Mouse (Mus musculus): ENCODE data around the gene Trio. TPM values are rescaled to one million over a fixed set of nuclear protein-coding genes. Genes with fewer than 3 reads are reported as not detected.
A peak's percentile ranks its signal among the peaks of the same experiment; 100 is the strongest.

Gene Trio
- polyA plus RNA-seq, 1 experiment from 2014 or later: 39.5 TPM

DNA sequence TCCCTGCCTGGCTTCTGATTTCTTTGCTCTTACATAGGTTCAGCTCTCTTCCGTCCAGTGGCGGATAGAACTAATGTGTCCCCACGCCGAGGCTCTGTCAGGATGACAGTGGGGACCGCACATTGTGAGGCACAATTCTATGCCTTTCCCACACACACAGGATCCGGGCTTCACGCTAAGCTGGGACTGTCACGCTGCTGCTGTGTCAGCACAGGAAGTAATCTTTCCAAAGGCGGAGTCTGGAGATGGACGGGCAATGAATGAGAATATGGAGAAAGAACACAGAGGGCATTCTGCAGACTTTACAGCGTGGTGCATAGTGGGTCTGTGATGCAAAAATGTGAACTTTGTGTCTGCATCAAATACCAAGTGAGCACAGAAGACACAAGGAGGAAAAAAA, 246.2 kb downstream of the Trio start:
- peak overlapping the region; percentile 92 for H3K27ac ChIP-seq
- peaks cover 91% of the 10 kb centered on the region for H3K4me1 ChIP-seq (replicated peaks)
- peaks cover under 1% of the 10 kb centered on the region; the same call in 1 of the 2 replicates for H3K36me3 ChIP-seq
- no peak for ATAC-seq (ENCODE audit: low FRiP score)
- no peak overlapping the region for H3K4me3 ChIP-seq
- 30% methylated on average over 11 of the region's 11 CpGs for WGBS
- H3K9me3 ChIP-seq: no peaks in the 10 kb centered on the region
- no peaks in the 10 kb centered on the region for H3K27me3 ChIP-seq
- peak overlapping the region; percentile 40; the same call in 1 of the 2 replicates for H3K9ac ChIP-seq
- 0 out of 2 replicates have a peak overlapping the region, but pooled peaks have one; percentile 11 for H3K4me2 ChIP-seq

DNA sequence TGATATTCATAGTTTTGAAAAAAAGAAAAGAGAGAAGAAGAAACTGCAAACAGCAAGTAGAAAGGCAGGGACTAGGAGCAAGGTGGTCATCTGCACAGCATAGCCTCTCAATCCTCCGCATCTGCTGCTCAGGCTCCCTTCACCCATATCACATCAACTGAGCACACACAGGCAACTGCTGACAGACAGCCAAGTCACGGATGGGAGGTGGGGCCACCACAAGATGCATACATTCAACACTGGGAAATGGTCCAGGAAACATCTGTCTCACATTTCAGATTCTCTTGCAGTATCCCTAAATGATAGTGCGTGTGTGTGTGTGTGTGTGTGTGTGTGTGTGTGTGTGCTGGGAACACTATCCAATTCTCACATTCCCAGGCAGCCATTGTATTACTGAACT, 247.4 kb downstream of the Trio start:
- Histone ChIP-seq H3K4me2 (no peak overlapping the region), H3K27ac (peak overlapping the region; percentile 92), H3K36me3 (peaks cover 12% of the 10 kb centered on the region), H3K9ac (peak overlapping the region; percentile 43; the same call in 1 of the 2 replicates), H3K9me3 (no peaks in the 10 kb centered on the region), H3K4me3 (no peak overlapping the region), H3K27me3 (no peaks in the 10 kb centered on the region), H3K4me1 (replicated peaks) (peaks cover 79% of the 10 kb centered on the region)
- ATAC-seq (ENCODE audit: low FRiP score): 0 out of 2 replicates have a peak, but pooled peaks have one; percentile 19
- 31% methylated on average over 3 of the region's 3 CpGs for WGBS

GRCm38 (mm10) chr15:27777455-27778190, 248.0 kb downstream of the Trio start:
- Histone ChIP-seq H3K9me3 (no peaks in the 10 kb centered on the region), H3K36me3 (peaks cover 17% of the 10 kb centered on the region), H3K4me2 (no peak overlapping the region), H3K4me1 (replicated peaks) (peaks cover 73% of the 10 kb centered on the region), H3K9ac (peak overlapping the region; percentile 43; the same call in 1 of the 2 replicates), H3K27ac (peak overlapping the region; percentile 92), H3K4me3 (no peak overlapping the region), H3K27me3 (no peaks in the 10 kb centered on the region)
- no peak for ATAC-seq (ENCODE audit: low FRiP score)
- WGBS: 32% methylated on average over 11 of the region's 11 CpGs

DNA sequence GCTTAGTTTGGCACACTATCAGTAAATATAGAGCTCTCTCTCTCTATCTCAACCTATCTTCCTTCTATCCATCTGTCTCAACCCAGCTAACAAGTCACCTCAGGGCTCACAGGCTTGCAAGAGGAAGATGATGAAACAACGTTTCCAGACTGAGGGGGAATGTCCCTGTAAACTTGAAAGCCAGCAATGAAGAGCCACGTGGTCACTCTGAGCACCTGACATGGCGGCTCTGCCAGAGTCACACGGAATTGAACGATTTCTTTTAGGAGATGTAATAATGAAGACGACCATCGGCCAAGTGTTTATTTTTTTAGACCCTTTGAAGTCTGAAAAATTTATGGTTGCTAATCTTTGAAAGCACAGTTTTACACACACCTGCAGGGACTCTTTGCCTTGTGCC, 251.2 kb downstream of the Trio start:
- Histone ChIP-seq H3K27ac (no peak overlapping the region), H3K9ac (no peak overlapping the region), H3K4me2 (no peak overlapping the region), H3K36me3 (peaks cover 41% of the 10 kb centered on the region), H3K27me3 (no peaks in the 10 kb centered on the region), H3K4me1 (replicated peaks) (peaks cover 61% of the 10 kb centered on the region), H3K9me3 (no peaks in the 10 kb centered on the region), H3K4me3 (no peak overlapping the region)
- WGBS: 89% methylated on average over 7 of the region's 7 CpGs
- ATAC-seq (ENCODE audit: low FRiP score): no peak

GRCm38 (mm10) chr15:27772125-27772627, 253.5 kb downstream of the Trio start:
- no peaks in the 10 kb centered on the region for H3K9me3 ChIP-seq
- H3K27ac ChIP-seq: 0 out of 2 replicates have a peak overlapping the region, but pooled peaks have one; percentile 26
- H3K4me2 ChIP-seq: no peak overlapping the region
- WGBS: 88% methylated on average over 7 of the region's 7 CpGs
- peaks cover 62% of the 10 kb centered on the region for H3K36me3 ChIP-seq
- no peak overlapping the region for H3K4me3 ChIP-seq
- no peak overlapping the region for H3K9ac ChIP-seq
- H3K27me3 ChIP-seq: no peaks in the 10 kb centered on the region
- ATAC-seq (ENCODE audit: low FRiP score): no peak
- peaks cover 41% of the 10 kb centered on the region for H3K4me1 ChIP-seq (replicated peaks)

DNA sequence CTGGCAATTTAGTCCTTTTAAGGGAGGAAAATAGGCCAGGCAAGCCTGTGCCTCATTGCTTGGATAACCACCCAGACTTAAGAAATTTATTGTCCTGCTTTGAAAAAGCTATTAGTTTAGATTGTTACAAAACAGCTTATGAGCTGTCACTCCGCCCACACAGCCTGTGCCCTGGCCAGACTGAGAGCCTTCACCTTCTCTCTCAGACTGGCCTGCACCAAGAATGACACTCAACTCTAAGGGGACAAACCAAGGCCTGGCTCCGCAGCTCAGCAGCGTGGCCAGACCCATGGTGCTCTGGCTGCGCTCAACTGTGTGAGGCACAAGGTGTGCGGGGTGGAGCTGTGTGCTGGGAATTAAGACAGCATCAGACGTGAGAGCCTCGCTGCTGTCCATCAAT, 254.1 kb downstream of the Trio start:
- H3K27me3 ChIP-seq: no peaks in the 10 kb centered on the region
- no peak overlapping the region for H3K9ac ChIP-seq
- H3K4me2 ChIP-seq: no peak overlapping the region
- WGBS: 87% methylated on average over 7 of the region's 7 CpGs
- H3K4me1 ChIP-seq (replicated peaks): peaks cover 35% of the 10 kb centered on the region
- peak overlapping the region; percentile 26; the same call in 1 of the 2 replicates for H3K27ac ChIP-seq
- no peaks in the 10 kb centered on the region for H3K9me3 ChIP-seq
- H3K4me3 ChIP-seq: no peak overlapping the region
- H3K36me3 ChIP-seq: peaks cover 68% of the 10 kb centered on the region
- no peak for ATAC-seq (ENCODE audit: low FRiP score)

- Histone ChIP-seq H3K4me3 (no peak overlapping the region), H3K4me1 (replicated peaks) (peaks cover 27% of the 10 kb centered on the region), H3K36me3 (peaks cover 77% of the 10 kb centered on the region), H3K9me3 (no peaks in the 10 kb centered on the region), H3K9ac (no peak overlapping the region; the same call in 1 of the 2 replicates), H3K4me2 (no peak overlapping the region), H3K27ac (peak overlapping the region; percentile 40), H3K27me3 (no peaks in the 10 kb centered on the region)
- no peak for ATAC-seq (ENCODE audit: low FRiP score)
- 74% methylated on average over 12 of the region's 12 CpGs for WGBS
These were observed 255.0 kb downstream of the Trio start for GRCm38 (mm10) chr15:27770513-27771196.

- Histone ChIP-seq H3K27me3 (no peaks in the 10 kb centered on the region), H3K27ac (peak overlapping the region; percentile 65; the same call in 1 of the 2 replicates), H3K9ac (no peak overlapping the region), H3K4me1 (replicated peaks) (peaks cover 7% of the 10 kb centered on the region; the same call in 1 of the 2 replicates), H3K4me3 (no peak overlapping the region), H3K36me3 (peaks cover 71% of the 10 kb centered on the region), H3K4me2 (no peak overlapping the region), H3K9me3 (no peaks in the 10 kb centered on the region)
- 72% methylated on average over 3 of the region's 3 CpGs for WGBS
- 0 out of 2 replicates have a peak, but pooled peaks have one; percentile 19 for ATAC-seq (ENCODE audit: low FRiP score)
These were observed 264.2 kb downstream of the Trio start for GRCm38 (mm10) chr15:27761416-27761815.

GRCm38 (mm10) chr15:27760655-27761054, 265.0 kb downstream of the Trio start:
- Histone ChIP-seq H3K4me1 (replicated peaks) (peaks cover 7% of the 10 kb centered on the region; the same call in 1 of the 2 replicates), H3K9ac (no peak overlapping the region), H3K4me2 (no peak overlapping the region), H3K27me3 (no peaks in the 10 kb centered on the region), H3K27ac (0 out of 2 replicates have a peak overlapping the region, but pooled peaks have one; percentile 65), H3K36me3 (peaks cover 71% of the 10 kb centered on the region), H3K9me3 (no peaks in the 10 kb centered on the region), H3K4me3 (no peak overlapping the region)
- ATAC-seq (ENCODE audit: low FRiP score): no peak
- WGBS: 78% methylated on average over 1 of the region's 1 CpGs

DNA sequence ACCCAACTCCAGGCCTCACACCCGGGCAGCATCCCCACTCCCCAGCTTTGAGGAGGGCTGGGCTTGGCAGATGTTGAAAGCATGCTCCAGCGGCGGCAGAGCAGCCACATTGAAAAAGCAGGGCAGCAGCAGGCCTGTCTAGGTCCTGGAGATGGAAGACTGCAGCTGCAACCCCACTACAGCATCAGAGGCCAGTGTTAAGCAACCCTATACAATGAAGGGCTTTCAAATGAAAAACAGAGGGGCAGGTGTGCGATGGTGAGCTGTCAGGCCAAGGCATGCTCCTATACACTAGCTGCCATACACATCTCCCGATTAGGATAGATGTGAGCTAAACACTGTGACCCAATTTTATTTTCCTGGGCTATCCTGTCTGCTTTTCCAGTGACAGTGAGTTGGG, 265.8 kb downstream of the Trio start:
- no peak overlapping the region for H3K4me2 ChIP-seq
- H3K36me3 ChIP-seq: peaks cover 73% of the 10 kb centered on the region
- H3K9ac ChIP-seq: no peak overlapping the region
- peak overlapping the region; percentile 24; the same call in 1 of the 2 replicates for H3K27ac ChIP-seq
- no peak overlapping the region for H3K4me3 ChIP-seq
- no peaks in the 10 kb centered on the region for H3K27me3 ChIP-seq
- H3K9me3 ChIP-seq: no peaks in the 10 kb centered on the region
- 66% methylated on average over 5 of the region's 5 CpGs for WGBS
- no peak for ATAC-seq (ENCODE audit: low FRiP score)
- H3K4me1 ChIP-seq (replicated peaks): peaks cover 7% of the 10 kb centered on the region; the same call in 1 of the 2 replicates

- Histone ChIP-seq H3K4me3 (no peak overlapping the region), H3K4me2 (no peak overlapping the region), H3K36me3 (peaks cover 72% of the 10 kb centered on the region), H3K4me1 (replicated peaks) (peaks cover 13% of the 10 kb centered on the region; the same call in 1 of the 2 replicates), H3K27me3 (no peaks in the 10 kb centered on the region), H3K9ac (no peak overlapping the region), H3K27ac (no peak overlapping the region), H3K9me3 (no peaks in the 10 kb centered on the region)
- ATAC-seq (ENCODE audit: low FRiP score): no peak
- WGBS: 78% methylated on average over 6 of the region's 6 CpGs
These were observed 267.0 kb downstream of the Trio start for GRCm38 (mm10) chr15:27758680-27759079.

DNA sequence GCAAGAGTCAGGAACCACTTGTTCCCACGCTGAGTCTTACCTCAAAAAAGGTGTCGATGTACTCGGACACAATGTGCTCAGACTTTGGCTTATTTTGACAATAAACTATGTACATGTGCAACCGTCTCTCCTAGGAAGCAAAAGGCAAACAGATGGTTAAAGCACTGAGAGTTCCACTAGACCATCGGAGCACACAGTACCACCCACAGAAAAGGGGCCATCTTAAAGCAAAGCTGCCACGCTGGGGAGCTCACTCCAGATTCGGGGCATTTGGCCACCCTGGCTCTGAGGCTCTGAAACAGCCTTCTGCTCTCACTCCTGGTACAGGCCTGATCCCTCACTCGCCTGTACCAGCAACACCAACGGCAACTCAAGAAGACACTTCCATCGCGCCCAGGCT, 269.2 kb downstream of the Trio start:
- Histone ChIP-seq H3K27me3 (no peaks in the 10 kb centered on the region), H3K4me3 (no peak overlapping the region), H3K27ac (no peak overlapping the region), H3K36me3 (peaks cover 85% of the 10 kb centered on the region), H3K9ac (no peak overlapping the region), H3K4me2 (no peak overlapping the region), H3K4me1 (replicated peaks) (peaks cover 16% of the 10 kb centered on the region), H3K9me3 (no peaks in the 10 kb centered on the region)
- 90% methylated on average over 11 of the region's 11 CpGs for WGBS
- no peak for ATAC-seq (ENCODE audit: low FRiP score)
